Mouse (Mus musculus) limb, embryonic 11.5 days (tissue): ENCODE measurements at regions not wholly inside any gene's neighbourhood (a gene's known extent, or its start where the extent isn't known, plus 50 kb on each side); places are given as distances from the start of the nearest gene placed in this dataset.

Experiments
- ATAC-seq: fragments of 200-750 bp; cut with Nextera tagmentation; 2 replicates; pipeline ENCODE4 v1.8.0; 2017; ENCODE audit warnings: low read depth; ENCODE audit not compliant: insufficient number of reproducible peaks, low FRiP score, low TSS enrichment
- DNase-seq: peaks from one replicate; pipeline ENCODE4 v3.0.0-alpha.2; 2015; ENCODE audit warnings: low spot score
- H3K27ac ChIP-seq: fragments of 300-500 bp; sonication (generic); replicated peaks from 2 replicates; pipeline ENCODE4 v1.5.1; 2014; ENCODE audit warnings: low read depth, mild to moderate bottlenecking, low read length
- H3K27me3 ChIP-seq: fragments of 300-500 bp; sonication (generic); 2 replicates; pipeline ENCODE4 v1.6.1; 2014; ENCODE audit warnings: mild to moderate bottlenecking, low read length, mixed read lengths; ENCODE audit not compliant: control insufficient read depth, insufficient read depth
- H3K36me3 ChIP-seq: fragments of 300-500 bp; sonication (generic); 2 replicates; pipeline ENCODE4 v1.6.1; 2014; ENCODE audit warnings: mild to moderate bottlenecking, low read length, moderate library complexity, mixed read lengths; ENCODE audit not compliant: control insufficient read depth, insufficient read depth
- H3K4me1 ChIP-seq: fragments of 300-500 bp; sonication (generic); 2 replicates; pipeline ENCODE4 v1.6.1; 2014; ENCODE audit warnings: low read length, mixed read lengths; ENCODE audit not compliant: control insufficient read depth, insufficient read depth
- H3K4me2 ChIP-seq: fragments of 300-500 bp; sonication (generic); 2 replicates; pipeline ENCODE4 v1.6.1; 2014; ENCODE audit warnings: low read depth, mild to moderate bottlenecking, moderate library complexity; ENCODE audit not compliant: severe bottlenecking
- H3K4me3 ChIP-seq: fragments of 300-500 bp; sonication (generic); 2 replicates; pipeline ENCODE4 v1.5.1; 2014; ENCODE audit warnings: low read depth, low read length
- H3K9ac ChIP-seq: fragments of 300-500 bp; sonication (generic); 2 replicates; pipeline ENCODE4 v1.6.1; 2014; ENCODE audit warnings: mild to moderate bottlenecking, low read length
- H3K9me3 ChIP-seq: fragments of 300-500 bp; sonication (generic); 2 replicates; pipeline ENCODE4 v1.6.1; 2016; ENCODE audit warnings: low read length; ENCODE audit not compliant: control insufficient read depth
- WGBS: fragments of 180-500 bp; shearing (Covaris S2); extraction: QIAGEN DNeasy Blood & Tissue Kit; methylation state at CpG from one replicate; pipeline ENCODE4 v1.1.7; 2014; 5-methylcytosine and 5-hydroxymethylcytosine counted together

- Histone ChIP-seq H3K4me3 (no peak overlapping the region), H3K9ac (no peak overlapping the region), H3K27me3 (no peaks in the 10 kb centered on the region), H3K4me1 (no peaks in the 10 kb centered on the region), H3K4me2 (no peak overlapping the region), H3K27ac (no peak overlapping the region), H3K36me3 (no peaks in the 10 kb centered on the region), H3K9me3 (no peaks in the 10 kb centered on the region)
- WGBS, result 90% methylated on average over 7 of the region's 7 CpGs
- DNase-seq (no peak), ATAC-seq (no peak)
Measured at GRCm38 (mm10) chr16:25201094-25201770, 85.4 kb upstream of the Tprg start.

- DNase-seq (no peak), ATAC-seq (no peak)
- 75% methylated on average over 2 of the region's 2 CpGs for WGBS
- Histone ChIP-seq H3K4me3 (no peak overlapping the region), H3K9me3 (no peaks in the 10 kb centered on the region), H3K36me3 (no peaks in the 10 kb centered on the region), H3K4me2 (no peak overlapping the region), H3K4me1 (no peaks in the 10 kb centered on the region), H3K27me3 (no peaks in the 10 kb centered on the region), H3K9ac (no peak overlapping the region), H3K27ac (no peak overlapping the region)
Measured at GRCm38 (mm10) chr16:25213250-25213649, 73.4 kb upstream of the Tprg start.

- H3K27ac ChIP-seq, result no peak overlapping the region
- 85% methylated on average over 6 of the region's 6 CpGs for WGBS
- no peaks in the 10 kb centered on the region for H3K36me3 ChIP-seq
- DNase-seq, result no peak
- H3K4me3 ChIP-seq, result no peak overlapping the region
- H3K27me3 ChIP-seq, result no peaks in the 10 kb centered on the region
- no peaks in the 10 kb centered on the region for H3K4me1 ChIP-seq
- H3K9me3 ChIP-seq, result no peaks in the 10 kb centered on the region
- no peak overlapping the region for H3K9ac ChIP-seq
- no peak for ATAC-seq
- no peak overlapping the region for H3K4me2 ChIP-seq
Measured at GRCm38 (mm10) chr16:25220552-25220951, 66.1 kb upstream of the Tprg start.

- Histone ChIP-seq H3K36me3 (no peaks in the 10 kb centered on the region), H3K4me1 (no peaks in the 10 kb centered on the region), H3K27me3 (no peaks in the 10 kb centered on the region), H3K27ac (no peak overlapping the region), H3K4me2 (no peak overlapping the region), H3K9ac (no peak overlapping the region), H3K4me3 (no peak overlapping the region), H3K9me3 (no peaks in the 10 kb centered on the region)
- ATAC-seq, result no peak
- DNase-seq, result no peak
Measured at GRCm38 (mm10) chr16:25224801-25225200, 61.8 kb upstream of the Tprg start.
